Mouse (Mus musculus) kidney, postnatal 0 days (tissue): ENCODE results near the gene Zfp112. TPM values are rescaled to one million over a fixed set of nuclear protein-coding genes. Genes with fewer than 3 reads are reported as not detected.
A peak's percentile ranks its signal among the peaks of the same experiment; 100 is the strongest.

ENCODE experiments used
- ATAC-seq: fragments of 200-750 bp; cut with Nextera tagmentation; replicated peaks from 2 replicates; pipeline ENCODE4 v1.8.0; 2017; ENCODE audit warnings: low read depth, moderate number of reproducible peaks, moderate TSS enrichment, moderate library complexity; ENCODE audit not compliant: low FRiP score
- DNase-seq: peaks from one replicate; pipeline ENCODE4 v3.0.0-alpha.2; 2016; ENCODE audit warnings: low spot score
- H3K27ac ChIP-seq: fragments of 300-500 bp; sonication (generic); 2 replicates; pipeline ENCODE4 v1.5.1; 2014; ENCODE audit warnings: mild to moderate bottlenecking
- H3K27me3 ChIP-seq: fragments of 300-500 bp; sonication (generic); 2 replicates; pipeline ENCODE4 v1.6.1; 2014; ENCODE audit warnings: low read length, mixed read lengths; ENCODE audit not compliant: insufficient read depth
- H3K36me3 ChIP-seq: fragments of 300-500 bp; sonication (generic); 2 replicates; pipeline ENCODE4 v1.6.1; 2014; ENCODE audit warnings: low read length, mixed read lengths; ENCODE audit not compliant: insufficient read depth
- H3K4me1 ChIP-seq: fragments of 300-500 bp; sonication (generic); replicated peaks from 2 replicates; pipeline ENCODE4 v1.6.1; 2014; ENCODE audit warnings: antibody characterized with exemption, low read length, mixed read lengths; ENCODE audit not compliant: insufficient read depth
- H3K4me2 ChIP-seq: fragments of 300-500 bp; sonication (generic); 2 replicates; pipeline ENCODE4 v1.6.1; 2014; ENCODE audit warnings: mild to moderate bottlenecking, low read length, moderate library complexity, mixed read lengths
- H3K4me3 ChIP-seq: fragments of 300-500 bp; sonication (generic); replicated peaks from 2 replicates; pipeline ENCODE4 v1.5.1; 2014; ENCODE audit warnings: low read depth, low read length
- H3K9ac ChIP-seq: fragments of 300-500 bp; sonication (generic); 2 replicates; pipeline ENCODE4 v1.6.1; 2014; ENCODE audit warnings: low read depth, low read length
- H3K9me3 ChIP-seq: fragments of 300-500 bp; sonication (generic); replicated peaks from 2 replicates; pipeline ENCODE4 v1.6.1; 2016; ENCODE audit warnings: low read length, inconsistent platforms, mixed read lengths
- CTCF ChIP-seq: IDR thresholded peaks from 2 replicates; pipeline ENCODE4 v1.5.1; 2016; ENCODE audit warnings: antibody characterized with exemption, low read depth, mild to moderate bottlenecking, moderate library complexity
- WGBS: fragments of 180-500 bp; shearing (Covaris S2); extraction: QIAGEN DNeasy Blood & Tissue Kit; methylation state at CpG from one replicate; pipeline ENCODE4 v1.1.7; 2014; 5-methylcytosine and 5-hydroxymethylcytosine counted together
- polyA plus RNA-seq: library from polyadenylated mRNA; unstranded; fragments of >200 nt; fragmentation: Nextera tagmentation; extraction: Ambion mirVana; gene quantifications from 2 replicates; pipeline ENCODE4 v1.2.1, GENCODE M21; 2015

The Zfp112 gene
- polyA plus RNA-seq, 1 experiment from 2014 or later, result 4.6 TPM

DNA sequence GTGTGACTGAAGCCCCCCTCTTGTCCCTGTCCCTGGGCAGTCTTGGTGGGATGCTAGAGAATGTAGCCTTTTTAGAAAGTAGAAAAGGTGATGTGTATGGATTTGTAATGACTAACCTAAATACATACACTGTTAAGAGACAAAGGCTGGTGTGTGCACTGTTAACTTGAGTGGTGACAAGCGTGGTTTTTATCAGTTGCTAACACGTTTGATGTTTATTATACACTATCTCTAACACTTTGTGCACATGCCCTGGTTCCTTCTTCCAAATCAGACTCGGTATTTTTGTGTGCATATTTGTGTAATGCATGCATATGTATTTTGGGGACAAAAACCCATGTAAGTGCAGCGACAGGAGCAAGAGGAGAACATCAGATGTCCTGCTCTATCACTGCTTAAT lies 4.5 kb downstream of the Zfp112 start:
- Histone ChIP-seq H3K9ac (no peak overlapping the region), H3K9me3 (no peaks in the 10 kb centered on the region), H3K4me3 (no peak overlapping the region), H3K4me2 (no peak overlapping the region), H3K27me3 (no peaks in the 10 kb centered on the region), H3K36me3 (no peaks in the 10 kb centered on the region), H3K27ac (no peak overlapping the region), H3K4me1 (0 out of 2 replicates have a peak, but pooled peaks cover 3% of the 10 kb centered on the region)
- 83% methylated on average over 4 of the region's 4 CpGs for WGBS
- ATAC-seq (no peak), DNase-seq (no peak)
- no peak for TF ChIP-seq CTCF

DNA sequence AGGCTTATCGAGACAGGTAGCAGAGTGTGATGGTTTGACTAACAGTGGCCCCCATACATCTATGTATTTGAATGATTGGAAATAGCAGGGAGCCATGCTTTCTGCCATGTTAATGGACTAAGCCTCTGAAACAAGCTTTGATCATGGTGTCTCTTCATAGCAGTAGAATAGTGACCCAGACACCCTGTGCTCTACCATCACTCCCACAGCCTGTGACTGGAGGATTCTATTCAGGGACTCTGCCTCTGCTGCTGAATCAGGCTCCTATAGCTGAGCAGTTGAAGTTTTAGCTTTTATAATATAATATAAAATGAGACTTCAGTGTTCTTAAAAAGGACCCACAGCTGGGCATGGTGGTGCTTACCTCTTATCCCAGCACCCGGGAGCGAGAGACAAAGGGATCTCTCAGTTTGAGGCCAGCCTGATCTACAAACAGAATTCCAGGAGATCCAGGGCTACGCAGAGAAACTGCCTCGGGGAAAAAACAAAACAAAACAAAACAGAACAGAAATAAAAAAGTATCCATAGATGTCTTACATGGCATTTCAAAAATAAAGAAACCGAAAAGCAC lies 21.4 kb downstream of the Zfp112 start:
- no peak for DNase-seq
- no peak for ATAC-seq
- peaks cover 8% of the 10 kb centered on the region; the same call in 1 of the 2 replicates for H3K4me1 ChIP-seq

DNA sequence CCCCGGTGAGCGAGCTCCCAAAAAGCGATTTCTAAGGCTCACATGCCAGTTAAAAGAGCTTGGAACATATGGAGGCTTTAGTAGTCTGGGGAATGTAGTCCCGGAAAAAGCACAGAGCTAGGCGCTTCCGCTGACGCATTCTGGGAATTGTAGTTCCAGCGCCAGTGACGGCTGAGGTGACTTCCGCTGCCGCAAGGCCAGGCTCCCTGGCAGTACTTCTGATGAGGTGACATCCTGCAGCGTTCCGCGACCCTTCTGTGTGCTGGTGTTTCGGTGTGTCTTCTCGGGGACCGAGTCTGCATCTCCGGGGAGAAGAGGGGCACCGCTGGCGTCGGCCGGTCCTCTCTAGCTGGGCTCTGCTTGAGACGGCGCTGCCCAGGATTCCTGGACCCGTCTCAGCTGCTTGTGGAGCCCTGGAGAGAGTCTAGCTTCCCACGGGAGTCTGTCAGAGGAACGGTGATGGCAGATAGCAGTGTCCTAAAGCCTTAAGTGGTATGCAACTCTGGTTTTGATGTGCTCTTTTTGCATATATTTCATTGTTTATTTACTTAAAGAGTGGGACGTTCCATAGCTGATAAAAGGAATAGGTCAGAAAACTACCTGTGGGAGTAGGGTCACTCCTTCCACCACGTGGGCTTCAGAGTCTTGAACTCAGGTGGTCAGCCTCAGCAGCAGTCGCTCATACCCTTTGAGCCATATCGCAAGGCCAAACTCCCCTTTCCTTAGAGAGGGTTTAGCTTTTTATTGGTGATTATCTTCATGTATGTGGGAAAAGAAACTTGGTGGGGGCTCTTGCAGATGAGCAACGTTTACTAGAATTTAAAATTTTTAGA lies 22.1 kb downstream of the Zfp112 start, which contains the start of gene Zfp235:
Gene Zfp235 (plus strand): TSS at position 174 of the 833 bp plus-strand sequence.
- 1% methylated on average over 32 of the region's 32 CpGs for WGBS

More for the DNA sequence above, 21.4 kb downstream of the Zfp112 start:
- 0 out of 2 replicates have a peak, but pooled peaks cover under 1% of the 10 kb centered on the region for H3K36me3 ChIP-seq
- H3K9me3 ChIP-seq, result no peaks in the 10 kb centered on the region
- H3K4me2 ChIP-seq, result peak overlapping the region; percentile 69
- TF ChIP-seq CTCF, result no peak
- 21% methylated on average over 6 of the region's 6 CpGs for WGBS
- H3K27me3 ChIP-seq, result no peaks in the 10 kb centered on the region
- peak overlapping the region; percentile 76 for H3K4me3 ChIP-seq
- peak overlapping the region; percentile 74 for H3K9ac ChIP-seq
- H3K27ac ChIP-seq, result no peak overlapping the region

DNA sequence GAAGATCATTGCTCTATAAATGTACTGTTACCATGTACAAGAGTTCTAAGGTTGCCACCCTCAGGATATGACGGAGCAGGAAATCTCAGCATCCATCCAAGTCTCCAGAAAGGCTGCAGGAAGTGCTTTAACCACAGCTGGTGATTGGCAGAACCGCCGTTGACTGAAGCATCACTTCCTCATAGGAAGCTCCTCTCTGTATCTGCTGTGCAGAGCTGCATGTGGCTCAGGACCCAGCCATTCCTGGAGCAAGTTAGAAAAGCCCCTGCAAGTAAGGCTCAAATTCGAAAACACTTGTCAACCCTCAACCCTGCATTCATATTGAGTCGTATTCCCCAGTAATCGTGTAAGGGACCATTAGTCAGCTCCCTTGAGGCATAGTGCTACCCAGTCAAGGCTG lies 30.5 kb downstream of the Zfp112 start:
- ATAC-seq (no peak), DNase-seq (no peak)
- no peak overlapping the region for H3K4me3 ChIP-seq
- no peaks in the 10 kb centered on the region for H3K9me3 ChIP-seq
- no peaks in the 10 kb centered on the region for H3K4me1 ChIP-seq
- 89% methylated on average over 6 of the region's 6 CpGs for WGBS
- H3K36me3 ChIP-seq, result peaks cover 14% of the 10 kb centered on the region; the same call in 1 of the 2 replicates
- H3K9ac ChIP-seq, result no peak overlapping the region
- H3K4me2 ChIP-seq, result no peak overlapping the region
- H3K27me3 ChIP-seq, result no peaks in the 10 kb centered on the region
- TF ChIP-seq CTCF, result no peak
- H3K27ac ChIP-seq, result no peak overlapping the region

More for the DNA sequence above, 22.1 kb downstream of the Zfp112 start, which contains the start of gene Zfp235:
- Histone ChIP-seq H3K4me1 (peaks cover 8% of the 10 kb centered on the region; the same call in 1 of the 2 replicates), H3K36me3 (0 out of 2 replicates have a peak, but pooled peaks cover 3% of the 10 kb centered on the region), H3K27me3 (no peaks in the 10 kb centered on the region), H3K4me2 (peak within 1 kb of the TSS; percentile 69), H3K4me3 (peak within 1 kb of the TSS; percentile 76), H3K27ac (no peak within 1 kb of the TSS), H3K9me3 (no peaks in the 10 kb centered on the region), H3K9ac (peak within 1 kb of the TSS; percentile 74)
- TF ChIP-seq CTCF, result no peak
- DNase-seq (peak; percentile 96), ATAC-seq (peak; percentile 91)

DNA sequence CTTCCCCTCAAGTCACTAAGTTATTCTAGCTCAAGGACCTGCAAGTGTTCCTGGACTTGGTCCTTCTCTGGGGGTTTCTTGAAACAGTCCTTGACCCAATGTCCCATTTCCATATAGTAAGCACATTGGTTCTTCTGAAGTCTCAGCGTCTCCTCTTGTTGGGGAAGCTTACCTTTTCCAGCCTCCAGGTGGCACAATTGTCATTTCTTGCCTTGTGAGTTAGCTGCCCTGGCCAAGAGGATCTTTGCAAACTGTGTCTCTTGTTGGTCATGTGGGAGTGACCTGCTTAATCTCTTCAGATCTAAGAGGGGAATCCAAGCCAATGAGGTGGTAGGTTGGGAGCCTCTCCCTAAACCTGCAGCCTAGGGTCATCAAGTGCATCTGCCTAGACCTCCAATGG lies 41.2 kb downstream of the Zfp112 start:
- no peaks in the 10 kb centered on the region for H3K27me3 ChIP-seq
- H3K9ac ChIP-seq, result no peak overlapping the region
- peak; percentile 44 for DNase-seq
- no peaks in the 10 kb centered on the region for H3K36me3 ChIP-seq
- no peak overlapping the region for H3K4me3 ChIP-seq
- H3K4me1 ChIP-seq, result no peaks in the 10 kb centered on the region
- ATAC-seq, result no peak
- H3K9me3 ChIP-seq, result no peaks in the 10 kb centered on the region; the same call in 1 of the 2 replicates
- no peak overlapping the region for H3K4me2 ChIP-seq
- WGBS, result 0% methylated on average over 1 of the region's 1 CpGs
- no peak overlapping the region for H3K27ac ChIP-seq
- peak; percentile 71 for TF ChIP-seq CTCF

DNA sequence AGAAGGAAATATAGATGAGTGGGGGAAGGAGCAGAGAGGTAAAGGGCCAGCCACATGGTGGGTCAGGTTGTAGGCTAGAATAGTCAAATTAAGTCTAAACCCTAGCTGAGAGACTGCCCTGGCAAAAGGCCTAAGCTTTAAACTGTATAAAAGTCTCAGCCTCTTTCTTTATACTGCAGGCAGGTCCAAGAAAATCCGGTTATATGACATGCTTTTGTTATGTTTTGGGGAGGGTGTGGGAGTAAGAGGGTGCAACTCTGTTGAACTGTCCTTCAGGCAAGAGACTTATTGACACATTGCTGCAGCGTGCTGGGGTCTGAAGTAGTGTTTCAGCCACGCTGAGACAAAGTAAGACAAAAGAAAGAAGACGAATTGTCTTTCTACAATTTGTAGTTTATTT lies 60.1 kb downstream of the Zfp112 start:
- H3K27ac ChIP-seq, result no peak overlapping the region
- H3K36me3 ChIP-seq, result no peaks in the 10 kb centered on the region
- no peak overlapping the region for H3K4me2 ChIP-seq
- no peak for TF ChIP-seq CTCF
- no peak overlapping the region for H3K9ac ChIP-seq
- DNase-seq, result no peak
- H3K4me3 ChIP-seq, result no peak overlapping the region
- WGBS, result 59% methylated on average over 4 of the region's 4 CpGs
- H3K27me3 ChIP-seq, result no peaks in the 10 kb centered on the region
- ATAC-seq, result no peak
- no peaks in the 10 kb centered on the region for H3K9me3 ChIP-seq
- no peaks in the 10 kb centered on the region for H3K4me1 ChIP-seq
